In the genomic region with DNA sequence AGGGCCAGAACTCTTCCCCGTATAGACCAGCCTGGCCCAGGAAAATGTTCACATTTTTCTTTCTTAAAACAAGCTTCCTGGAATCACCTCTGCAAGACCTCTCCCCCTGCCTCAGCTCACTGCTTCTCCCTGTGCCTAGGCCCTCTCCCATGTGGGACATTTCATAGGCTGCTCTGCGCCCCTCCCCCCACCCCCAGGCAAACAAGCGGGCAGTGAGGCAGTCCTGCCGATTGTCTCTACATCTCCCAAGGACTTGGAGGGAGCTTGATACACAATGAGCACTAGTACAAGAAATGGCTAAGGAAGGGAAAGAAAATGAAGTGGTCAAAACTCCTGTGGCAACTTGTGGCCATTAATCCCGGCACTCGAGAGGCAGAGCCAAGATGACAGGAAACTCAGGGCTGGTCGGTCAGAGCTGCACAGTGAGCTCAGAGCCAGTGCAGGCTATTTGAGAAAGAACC, we compare ENCODE assay signal across 14 mouse cellular contexts. TPM values are rescaled to one million over a fixed set of nuclear protein-coding genes. Genes with fewer than 3 reads are reported as not detected.
DNase-seq lines count a peak whose midpoint lies in the region; ATAC-seq and TF ChIP-seq lines count a peak whose summit lies in the region.
"Had no signal": no experiment of that assay in that cellular context is flagged by ENCODE, and none has a peak within 500 bp of the region (broad histone marks: within the 10 kb centered on the region; RNA-seq: fewer than 3 reads in every experiment).

No protein-coding gene starts in this region.

- H3K27ac ChIP-seq in heart, postnatal 0 days (ENCODE audit: low read depth): peak overlapping the region; percentile 68
- peak overlapping the region; percentile 44 for H3K27ac ChIP-seq in limb, embryonic 10.5 days
- H3K27ac ChIP-seq: neural tube, embryonic 12.5 days had no signal

- H3K4me2 ChIP-seq in heart, postnatal 0 days (ENCODE audit: low read depth, low read length): peak overlapping the region; percentile 49
- H3K4me2 ChIP-seq: neural tube, embryonic 12.5 days had no signal

- peak; percentile 7; the same call in 1 of the 2 replicates for TF ChIP-seq EP300 in heart, postnatal 0 days (IDR thresholded peaks at IDR 0.05; ENCODE audit: low read depth)

- H3K79me3 ChIP-seq in C2C12 (ENCODE audit: low read depth): peaks cover 13% of the 10 kb centered on the region

- H3K9me3 ChIP-seq in heart, postnatal 0 days (replicated peaks; ENCODE audit: control insufficient read depth, low read length): no peaks in the 10 kb centered on the region
- H3K9me3 ChIP-seq in limb, embryonic 10.5 days (replicated peaks): no peaks in the 10 kb centered on the region
- H3K9me3 ChIP-seq: neural tube, embryonic 12.5 days had no signal

- no peak for DNase-seq in heart, postnatal 0 days (ENCODE audit: low spot score)
- DNase-seq in heart, postnatal 25 days (ENCODE audit: low spot score): no peak
- DNase-seq in ES-CJ7 (ENCODE audit: low read depth, low spot score): peak; percentile 38
- no peak for DNase-seq in limb, embryonic 10.5 days (ENCODE audit: low spot score)
- no peak for DNase-seq in spleen, postnatal 36 days (ENCODE audit: low spot score in 2 of 2)
- no peak for DNase-seq in testis, postnatal 10 days (ENCODE audit: low spot score)
- DNase-seq: cerebellum, adult 9-10 months; kidney, postnatal 25 days; right cerebral cortex, postnatal 25 days had no signal

- peak overlapping the region; percentile 41 for H3ac ChIP-seq in C2C12 (ENCODE audit: control insufficient read depth, insufficient read length, low read depth)

- H3K9ac ChIP-seq in heart, postnatal 0 days (replicated peaks; ENCODE audit: low read depth, low read length): no peak overlapping the region
- H3K9ac ChIP-seq: neural tube, embryonic 12.5 days had no signal

- peaks cover 34% of the 10 kb centered on the region for H3K4me1 ChIP-seq in heart, postnatal 0 days (ENCODE audit: control insufficient read depth, insufficient read depth)
- peaks cover 38% of the 10 kb centered on the region for H3K4me1 ChIP-seq in limb, embryonic 10.5 days

- no peak for TF ChIP-seq CTCF in heart, postnatal 0 days (IDR thresholded peaks at IDR 0.05; ENCODE audit: low read depth)
- TF ChIP-seq CTCF in C2C12 (IDR thresholded peaks at IDR 0.05; ENCODE audit: control insufficient read depth, insufficient read depth, insufficient read length): no peak

- peak overlapping the region; percentile 18; the same call in 1 of the 2 replicates for H3K4me3 ChIP-seq in heart, postnatal 0 days (ENCODE audit: low read depth, low read length)
- peak overlapping the region; percentile 41 for H3K4me3 ChIP-seq in C2C12 (ENCODE audit: insufficient read depth, poor library complexity, severe bottlenecking)
- no peak overlapping the region for H3K4me3 ChIP-seq in limb, embryonic 10.5 days
- H3K4me3 ChIP-seq: erythroblast, embryonic 14.5 days; neural tube, embryonic 12.5 days had no signal

- WGBS in heart, postnatal 0 days: 19% methylated on average over 7 of the region's 7 CpGs
- WGBS in limb, embryonic 10.5 days: 32% methylated on average over 7 of the region's 7 CpGs

- H3K27me3 ChIP-seq in heart, postnatal 0 days (ENCODE audit: control insufficient read depth, insufficient read depth, low read length): no peaks in the 10 kb centered on the region
- no peaks in the 10 kb centered on the region for H3K27me3 ChIP-seq in C2C12 (ENCODE audit: control insufficient read depth, insufficient read depth, insufficient read length)
- H3K27me3 ChIP-seq in limb, embryonic 10.5 days (ENCODE audit: low read depth, poor library complexity, severe bottlenecking): peaks cover 40% of the 10 kb centered on the region; the same call in 1 of the 2 replicates
- H3K27me3 ChIP-seq: Patski had no signal

- peak; percentile 6; the same call in 1 of the 2 replicates for ATAC-seq in heart, postnatal 0 days (ENCODE audit: insufficient read depth, low read depth)
- ATAC-seq: Patski had no signal

- peaks cover 47% of the 10 kb centered on the region for H3K79me2 ChIP-seq in C2C12 (ENCODE audit: control insufficient read depth, insufficient read depth)

- H3K36me3 ChIP-seq in heart, postnatal 0 days (replicated peaks; ENCODE audit: control insufficient read depth, insufficient read depth, low read length): no peaks in the 10 kb centered on the region
- H3K36me3 ChIP-seq in C2C12 (ENCODE audit: control insufficient read depth, insufficient read depth): no peaks in the 10 kb centered on the region
- H3K36me3 ChIP-seq in limb, embryonic 10.5 days: no peaks in the 10 kb centered on the region
- H3K36me3 ChIP-seq: neural tube, embryonic 12.5 days had no signal

- intact Hi-C loops in heart, postnatal 25 days (cut with DNase I): no loop called here

TF ChIP-seq in C2C12, 6 proteins besides CTCF, POLR2A, EP300 and RAD21:
- no peak for TF ChIP-seq MAX (IDR thresholded peaks at IDR 0.05)
- no peak for TF ChIP-seq MYOD1 (IDR thresholded peaks at IDR 0.05; ENCODE audit: control insufficient read depth, insufficient read length, low read depth)
- no peak for TF ChIP-seq CEBPB (IDR thresholded peaks at IDR 0.05; ENCODE audit: low read depth)
- TF ChIP-seq MYOG (IDR thresholded peaks at IDR 0.05; ENCODE audit: control insufficient read depth, extremely low read depth, insufficient read length): no peak
- TF ChIP-seq USF1 (IDR thresholded peaks at IDR 0.05; ENCODE audit: low read depth): no peak
- TF ChIP-seq FOSL1 (IDR thresholded peaks at IDR 0.05; ENCODE audit: insufficient read depth, low read length, poor library complexity, severe bottlenecking): no peak

RNA-seq across cellular contexts. Expression of a gene that starts 8.1 kb away (rescaled TPM):
- total RNA-seq in heart, postnatal 0 days (2014; rRNA removed; ENCODE audit: low replicate concordance): 6.8 and 10.5 TPM in 2 replicates
- polyA plus RNA-seq in heart, postnatal 0 days (2015; fragmentation: Nextera tagmentation; extraction: Ambion mirVana): 2.3 and 2.4 TPM in 2 replicates
- total RNA-seq in heart, postnatal 25 days (2021): 10 to 100 TPM; 15.3 to 16.5 TPM
- polyA plus RNA-seq in C2C12 (2012; fragmentation: generic; extraction: Trizol): 15.8 TPM
- 0.15 and 0.18 TPM in 2 replicates for polyA plus RNA-seq in limb, embryonic 10.5 days (2016; fragmentation: Nextera tagmentation; extraction: Ambion mirVana)
- total RNA-seq: megakaryocyte progenitor cell, adult 5-6 weeks had no signal

RNA-seq across cellular contexts. Expression of a gene that starts 14.4 kb away (rescaled TPM):
- 7.1 and 9.4 TPM in 2 replicates for total RNA-seq in heart, postnatal 0 days (2014; rRNA removed; ENCODE audit: low replicate concordance)
- 6.7 and 8.2 TPM in 2 replicates for polyA plus RNA-seq in heart, postnatal 0 days (2015; fragmentation: Nextera tagmentation; extraction: Ambion mirVana)
- 1 to 10 TPM; 1.5 to 1.9 TPM for total RNA-seq in heart, postnatal 25 days (2021)
- 25.2 TPM for polyA plus RNA-seq in C2C12 (2012; fragmentation: generic; extraction: Trizol)
- 7.9 and 8.4 TPM in 2 replicates for polyA plus RNA-seq in limb, embryonic 10.5 days (2016; fragmentation: Nextera tagmentation; extraction: Ambion mirVana)
- polyA plus RNA-seq: erythroblast, embryonic 14.5 days had no signal

RNA-seq across cellular contexts. Expression of a gene that starts 33.9 kb away (rescaled TPM):
- 6.8 and 7.2 TPM in 2 replicates for total RNA-seq in heart, postnatal 0 days (2014; rRNA removed; ENCODE audit: low replicate concordance)
- polyA plus RNA-seq in heart, postnatal 0 days (2015; fragmentation: Nextera tagmentation; extraction: Ambion mirVana): 3.4 and 4.7 TPM in 2 replicates
- 1 to 10 TPM; 5.6 to 6.9 TPM for total RNA-seq in heart, postnatal 25 days (2021)
- not detected for polyA plus RNA-seq in C2C12 (2012; fragmentation: generic; extraction: Trizol)
- polyA plus RNA-seq in limb, embryonic 10.5 days (2016; fragmentation: Nextera tagmentation; extraction: Ambion mirVana): 2.1 and 3.5 TPM in 2 replicates

RNA-seq across cellular contexts. Expression of a gene that starts 34.8 kb away (rescaled TPM):
- 27.7 and 32.2 TPM in 2 replicates for total RNA-seq in heart, postnatal 0 days (2014; rRNA removed; ENCODE audit: low replicate concordance)
- 18.6 and 19.1 TPM in 2 replicates for polyA plus RNA-seq in heart, postnatal 0 days (2015; fragmentation: Nextera tagmentation; extraction: Ambion mirVana)
- 1 to 10 TPM; 6.4 to 7.6 TPM for total RNA-seq in heart, postnatal 25 days (2021)
- polyA plus RNA-seq in C2C12 (2012; fragmentation: generic; extraction: Trizol): 61.9 TPM
- 204 and 206 TPM in 2 replicates for polyA plus RNA-seq in limb, embryonic 10.5 days (2016; fragmentation: Nextera tagmentation; extraction: Ambion mirVana)
